Mouse (Mus musculus) limb, embryonic 11.5 days (tissue): ENCODE data around the gene Gm10260. TPM values are rescaled to one million over a fixed set of nuclear protein-coding genes. Genes with fewer than 3 reads are reported as not detected.

Experiments
- ATAC-seq: fragments of 200-750 bp; cut with Nextera tagmentation; 2 replicates; pipeline ENCODE4 v1.8.0; 2017; ENCODE audit warnings: low read depth; ENCODE audit not compliant: insufficient number of reproducible peaks, low FRiP score, low TSS enrichment
- DNase-seq: peaks from one replicate; pipeline ENCODE4 v3.0.0-alpha.2; 2015; ENCODE audit warnings: low spot score
- H3K27ac ChIP-seq: fragments of 300-500 bp; sonication (generic); replicated peaks from 2 replicates; pipeline ENCODE4 v1.5.1; 2014; ENCODE audit warnings: low read depth, mild to moderate bottlenecking, low read length
- H3K27me3 ChIP-seq: fragments of 300-500 bp; sonication (generic); 2 replicates; pipeline ENCODE4 v1.6.1; 2014; ENCODE audit warnings: mild to moderate bottlenecking, low read length, mixed read lengths; ENCODE audit not compliant: control insufficient read depth, insufficient read depth
- H3K36me3 ChIP-seq: fragments of 300-500 bp; sonication (generic); 2 replicates; pipeline ENCODE4 v1.6.1; 2014; ENCODE audit warnings: mild to moderate bottlenecking, low read length, moderate library complexity, mixed read lengths; ENCODE audit not compliant: control insufficient read depth, insufficient read depth
- H3K4me1 ChIP-seq: fragments of 300-500 bp; sonication (generic); 2 replicates; pipeline ENCODE4 v1.6.1; 2014; ENCODE audit warnings: low read length, mixed read lengths; ENCODE audit not compliant: control insufficient read depth, insufficient read depth
- H3K4me2 ChIP-seq: fragments of 300-500 bp; sonication (generic); 2 replicates; pipeline ENCODE4 v1.6.1; 2014; ENCODE audit warnings: low read depth, mild to moderate bottlenecking, moderate library complexity; ENCODE audit not compliant: severe bottlenecking
- H3K4me3 ChIP-seq: fragments of 300-500 bp; sonication (generic); 2 replicates; pipeline ENCODE4 v1.5.1; 2014; ENCODE audit warnings: low read depth, low read length
- H3K9ac ChIP-seq: fragments of 300-500 bp; sonication (generic); 2 replicates; pipeline ENCODE4 v1.6.1; 2014; ENCODE audit warnings: mild to moderate bottlenecking, low read length
- H3K9me3 ChIP-seq: fragments of 300-500 bp; sonication (generic); 2 replicates; pipeline ENCODE4 v1.6.1; 2016; ENCODE audit warnings: low read length; ENCODE audit not compliant: control insufficient read depth
- WGBS: fragments of 180-500 bp; shearing (Covaris S2); extraction: QIAGEN DNeasy Blood & Tissue Kit; methylation state at CpG from one replicate; pipeline ENCODE4 v1.1.7; 2014; 5-methylcytosine and 5-hydroxymethylcytosine counted together
- polyA plus RNA-seq: library from polyadenylated mRNA; unstranded; fragments of >200 nt; fragmentation: Nextera tagmentation; extraction: Ambion mirVana; gene quantifications from 2 replicates; pipeline ENCODE4 v1.2.1, GENCODE M21; 2014

Gene Gm10260
- polyA plus RNA-seq, 1 experiment from 2014 or later, result 7.5 TPM

GRCm38 (mm10) chr13:97776702-97777101, 16.3 kb upstream of the Gm10260 start:
- Histone ChIP-seq H3K4me1 (peaks cover 4% of the 10 kb centered on the region), H3K27ac (no peak overlapping the region), H3K9me3 (no peaks in the 10 kb centered on the region), H3K4me3 (no peak overlapping the region), H3K36me3 (no peaks in the 10 kb centered on the region), H3K27me3 (no peaks in the 10 kb centered on the region), H3K9ac (no peak overlapping the region), H3K4me2 (no peak overlapping the region)
- no peak for ATAC-seq
- DNase-seq, result no peak
- 56% methylated on average over 3 of the region's 3 CpGs for WGBS

GRCm38 (mm10) chr13:97775907-97776306, 15.5 kb upstream of the Gm10260 start:
- Histone ChIP-seq H3K36me3 (no peaks in the 10 kb centered on the region), H3K4me3 (no peak overlapping the region), H3K9me3 (no peaks in the 10 kb centered on the region), H3K27ac (no peak overlapping the region), H3K9ac (no peak overlapping the region), H3K27me3 (no peaks in the 10 kb centered on the region), H3K4me1 (peaks cover 4% of the 10 kb centered on the region), H3K4me2 (no peak overlapping the region)
- WGBS, result 90% methylated on average over 8 of the region's 8 CpGs
- ATAC-seq, result no peak
- no peak for DNase-seq

DNA sequence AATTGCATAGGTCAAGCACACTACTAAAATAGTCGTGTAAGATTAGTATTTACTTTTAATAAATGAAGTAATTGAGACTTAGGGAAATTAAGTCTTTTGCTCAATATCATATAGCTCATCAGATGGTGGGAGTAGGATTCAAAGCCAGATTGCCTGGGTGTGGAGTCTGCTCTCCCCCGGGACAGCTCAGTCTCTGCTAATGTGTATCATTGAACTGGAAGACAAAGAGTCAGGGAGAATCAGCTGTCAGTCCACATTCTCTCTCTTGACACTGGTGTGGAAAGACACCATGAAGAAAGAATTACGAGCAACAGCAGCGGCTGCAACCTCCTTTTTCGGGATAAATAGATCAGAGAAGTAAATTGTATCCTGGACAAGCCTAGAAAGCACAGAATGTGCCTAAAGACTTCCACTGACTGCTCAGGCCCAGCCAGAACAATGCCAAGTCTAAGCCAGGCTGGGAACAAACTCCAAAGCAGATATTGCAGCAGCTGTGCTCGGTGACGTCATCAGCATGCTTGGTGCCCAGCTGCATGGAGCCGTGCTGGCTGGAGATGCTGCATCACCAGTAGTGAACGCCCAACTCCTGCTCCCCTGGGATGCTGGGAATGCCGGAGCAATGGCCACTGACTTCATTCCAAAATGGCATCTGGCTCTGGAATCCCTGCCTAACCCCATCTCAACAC, 14.5 kb upstream of the Gm10260 start:
- DNase-seq, result no peak
- Histone ChIP-seq H3K4me1 (no peaks in the 10 kb centered on the region), H3K27ac (no peak overlapping the region), H3K9me3 (no peaks in the 10 kb centered on the region), H3K27me3 (no peaks in the 10 kb centered on the region), H3K9ac (no peak overlapping the region), H3K4me3 (no peak overlapping the region), H3K36me3 (no peaks in the 10 kb centered on the region), H3K4me2 (no peak overlapping the region)
- no peak for ATAC-seq
- 85% methylated on average over 10 of the region's 10 CpGs for WGBS

- Histone ChIP-seq H3K4me1 (no peaks in the 10 kb centered on the region), H3K4me3 (no peak overlapping the region), H3K27ac (no peak overlapping the region), H3K9me3 (no peaks in the 10 kb centered on the region), H3K36me3 (no peaks in the 10 kb centered on the region), H3K9ac (no peak overlapping the region), H3K4me2 (no peak overlapping the region), H3K27me3 (no peaks in the 10 kb centered on the region)
- WGBS, result 80% methylated on average over 3 of the region's 3 CpGs
- DNase-seq (no peak), ATAC-seq (no peak)
Observed at GRCm38 (mm10) chr13:97769205-97769604, 8.8 kb upstream of the Gm10260 start.

DNA sequence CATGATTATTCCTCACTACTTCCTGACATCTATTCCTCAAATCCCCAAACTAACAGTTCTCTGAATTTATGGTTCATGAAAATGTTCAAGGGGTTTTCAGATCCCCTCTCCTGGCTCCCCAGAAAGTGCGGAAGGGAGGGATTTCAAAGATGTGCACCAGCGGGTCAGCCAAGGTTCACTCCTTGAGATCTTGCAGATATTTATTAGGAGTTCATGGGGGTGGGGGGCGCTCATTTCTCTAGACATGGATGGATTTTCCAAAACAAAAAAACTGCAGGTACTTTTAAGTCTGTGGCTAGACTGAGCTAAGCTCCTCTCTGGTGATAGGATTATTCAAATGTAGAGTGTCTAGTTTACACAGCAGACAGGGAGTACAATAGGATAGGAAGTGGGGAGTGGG, 8.4 kb upstream of the Gm10260 start:
- H3K36me3 ChIP-seq, result no peaks in the 10 kb centered on the region
- DNase-seq, result no peak
- no peak overlapping the region for H3K4me3 ChIP-seq
- H3K9me3 ChIP-seq, result no peaks in the 10 kb centered on the region
- H3K9ac ChIP-seq, result no peak overlapping the region
- 0 out of 2 replicates have a peak, but pooled peaks cover 3% of the 10 kb centered on the region for H3K4me1 ChIP-seq
- no peak overlapping the region for H3K27ac ChIP-seq
- 83% methylated on average over 3 of the region's 3 CpGs for WGBS
- ATAC-seq, result no peak
- no peaks in the 10 kb centered on the region for H3K27me3 ChIP-seq
- no peak overlapping the region for H3K4me2 ChIP-seq

DNA sequence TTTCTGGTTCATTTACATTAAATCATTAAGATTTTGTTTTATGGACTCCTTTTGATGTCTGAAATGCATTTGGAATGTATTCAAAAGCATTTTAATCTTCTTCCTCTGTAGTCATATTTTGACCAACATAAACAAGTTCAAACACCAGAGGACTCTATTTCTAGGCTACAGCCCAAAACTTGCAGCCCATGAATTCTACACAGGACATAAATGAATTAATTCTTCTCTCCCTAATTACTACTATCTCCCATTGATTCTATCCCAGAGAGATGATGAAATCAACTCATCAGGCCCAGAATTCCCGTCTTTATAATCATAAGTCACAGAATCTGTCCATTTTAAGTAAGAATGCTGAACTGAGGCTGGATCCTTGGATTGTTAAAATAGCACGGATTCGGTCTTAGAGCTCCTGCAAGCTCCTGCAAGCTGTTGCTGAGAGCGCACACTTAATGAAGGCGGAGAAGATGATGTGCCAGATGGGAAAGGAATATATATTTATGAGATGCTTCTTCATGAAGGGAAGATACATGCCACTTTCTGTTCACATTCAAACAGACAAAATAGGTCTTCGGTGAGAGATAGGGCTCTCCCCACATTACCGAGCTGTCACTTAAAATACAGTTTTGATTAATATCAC, 7.7 kb upstream of the Gm10260 start:
- H3K27ac ChIP-seq, result no peak overlapping the region

GRCm38 (mm10) chr13:97766600-97766999, 6.2 kb upstream of the Gm10260 start:
- Histone ChIP-seq H3K36me3 (no peaks in the 10 kb centered on the region), H3K9ac (no peak overlapping the region), H3K4me3 (no peak overlapping the region), H3K4me2 (no peak overlapping the region), H3K27me3 (no peaks in the 10 kb centered on the region), H3K9me3 (no peaks in the 10 kb centered on the region), H3K4me1 (0 out of 2 replicates have a peak, but pooled peaks cover 3% of the 10 kb centered on the region), H3K27ac (no peak overlapping the region)
- 95% methylated on average over 3 of the region's 3 CpGs for WGBS
- DNase-seq (no peak), ATAC-seq (no peak)

More for the DNA sequence above, 7.7 kb upstream of the Gm10260 start:
- Histone ChIP-seq H3K9me3 (no peaks in the 10 kb centered on the region), H3K36me3 (no peaks in the 10 kb centered on the region), H3K4me1 (0 out of 2 replicates have a peak, but pooled peaks cover 3% of the 10 kb centered on the region), H3K4me3 (no peak overlapping the region), H3K9ac (no peak overlapping the region), H3K27me3 (no peaks in the 10 kb centered on the region), H3K4me2 (no peak overlapping the region)
- DNase-seq (no peak), ATAC-seq (no peak)
- WGBS, result 91% methylated on average over 7 of the region's 7 CpGs

GRCm38 (mm10) chr13:97765913-97766312, 5.5 kb upstream of the Gm10260 start:
- Histone ChIP-seq H3K9me3 (no peaks in the 10 kb centered on the region), H3K27ac (no peak overlapping the region), H3K4me1 (0 out of 2 replicates have a peak, but pooled peaks cover 3% of the 10 kb centered on the region), H3K9ac (no peak overlapping the region), H3K4me2 (no peak overlapping the region), H3K27me3 (no peaks in the 10 kb centered on the region), H3K36me3 (no peaks in the 10 kb centered on the region), H3K4me3 (no peak overlapping the region)
- ATAC-seq, result no peak
- no peak for DNase-seq
- 88% methylated on average over 2 of the region's 2 CpGs for WGBS
